Mouse (Mus musculus): ENCODE data around the gene Dlx2. TPM values are rescaled to one million over a fixed set of nuclear protein-coding genes. Genes with fewer than 3 reads are reported as not detected.

Dlx2 gene
- polyA plus RNA-seq, 1 experiment: 0.11 TPM

DNA sequence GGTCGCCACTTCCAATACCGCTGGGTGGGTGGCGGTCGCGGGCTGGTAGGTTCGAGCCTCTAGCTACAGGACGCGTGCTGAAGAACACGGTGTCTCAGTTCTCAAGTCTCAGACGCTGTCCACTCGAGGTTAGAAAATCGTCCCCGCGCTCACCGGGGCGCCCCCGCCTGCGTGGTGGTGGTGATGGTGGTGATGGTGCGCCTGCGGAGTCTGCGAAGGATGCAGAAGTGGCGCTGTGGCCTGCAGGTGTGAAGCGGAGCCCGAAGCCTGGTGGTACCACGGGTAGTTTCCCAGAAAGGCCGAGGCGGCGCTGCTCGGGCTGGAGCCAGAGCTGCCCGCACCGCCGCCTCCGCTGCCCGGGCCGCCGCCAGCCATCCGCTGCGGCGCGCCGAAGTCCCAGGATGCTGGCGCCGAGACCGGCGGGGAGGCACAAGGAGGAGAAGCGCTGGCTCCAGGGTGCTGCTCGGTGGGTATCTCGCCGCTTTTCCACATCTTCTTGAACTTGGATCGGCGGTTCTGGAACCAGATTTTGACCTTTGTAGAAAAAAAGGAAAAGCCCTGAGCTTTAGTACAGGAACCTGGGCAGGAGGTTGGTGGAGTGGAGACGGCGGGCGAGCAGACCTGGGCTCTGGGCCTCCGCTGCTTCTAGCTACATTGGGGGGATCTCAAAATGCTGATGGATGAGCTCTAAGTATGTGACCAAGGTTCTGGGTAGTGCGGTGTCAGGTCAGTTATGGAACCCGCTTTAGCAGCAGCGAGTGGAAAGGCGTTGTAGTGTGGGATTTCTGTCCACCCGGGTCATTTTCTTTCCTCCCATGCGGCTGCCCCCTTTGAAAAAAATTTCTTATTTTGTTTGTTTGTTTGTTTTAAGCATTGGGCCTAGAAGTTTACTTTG is 1.9 kb downstream of the Dlx2 start:
- no peak for TF ChIP-seq CTCF (IDR thresholded peaks at IDR 0.05; ENCODE audit: control insufficient read depth, insufficient read depth, insufficient replicate concordance, low read depth, low read length)
- no peak for TF ChIP-seq POLR2A (IDR thresholded peaks at IDR 0.05; ENCODE audit: control insufficient read depth, low read depth, low read length)

DNA sequence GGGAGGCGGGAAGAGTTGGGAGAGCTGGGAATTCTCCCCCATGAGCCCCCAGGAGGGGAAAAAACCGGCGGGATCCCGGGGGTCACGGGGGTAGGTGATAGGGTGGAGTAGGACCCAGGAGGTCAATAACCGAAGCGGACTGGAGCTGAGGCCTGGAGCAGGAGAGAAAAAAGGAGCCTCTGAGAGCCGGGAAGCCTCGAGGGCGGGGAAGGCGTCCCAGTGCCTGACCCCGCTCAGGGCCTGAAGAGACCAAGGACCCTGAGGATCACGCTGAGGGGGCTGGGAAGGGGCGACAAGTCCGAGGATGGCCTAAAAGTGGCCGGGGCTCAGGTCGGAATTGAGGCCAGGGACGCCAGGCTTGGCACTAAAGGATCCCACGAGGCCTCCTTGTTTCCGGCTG is 2.6 kb downstream of the Dlx2 start:
- Histone ChIP-seq H3K27ac (ENCODE audit: control insufficient read depth, insufficient read depth, low read depth, low read length) (no peak overlapping the region), H3K27me3 (ENCODE audit: control insufficient read depth, insufficient read depth, low read length) (peaks cover 31% of the 10 kb centered on the region), H3K4me3 (ENCODE audit: control insufficient read depth, low read depth, low read length) (no peak overlapping the region), H3K36me3 (ENCODE audit: control insufficient read depth, insufficient read depth, low read length) (no peaks in the 10 kb centered on the region), H3K4me1 (ENCODE audit: control insufficient read depth, insufficient read depth, low read length) (peaks cover 39% of the 10 kb centered on the region)
- no peak for TF ChIP-seq CTCF (IDR thresholded peaks at IDR 0.05; ENCODE audit: control insufficient read depth, insufficient read depth, insufficient replicate concordance, low read depth, low read length)
- TF ChIP-seq POLR2A (IDR thresholded peaks at IDR 0.05; ENCODE audit: control insufficient read depth, low read depth, low read length): no peak

More for the DNA sequence above, 1.9 kb downstream of the Dlx2 start:
- H3K4me1 ChIP-seq (ENCODE audit: control insufficient read depth, insufficient read depth, low read length): peaks cover 34% of the 10 kb centered on the region
- H3K27ac ChIP-seq (ENCODE audit: control insufficient read depth, insufficient read depth, low read depth, low read length): no peak overlapping the region
- H3K27me3 ChIP-seq (ENCODE audit: control insufficient read depth, insufficient read depth, low read length): peaks cover 28% of the 10 kb centered on the region
- no peak overlapping the region for H3K4me3 ChIP-seq (ENCODE audit: control insufficient read depth, low read depth, low read length)
- H3K36me3 ChIP-seq (ENCODE audit: control insufficient read depth, insufficient read depth, low read length): no peaks in the 10 kb centered on the region

DNA sequence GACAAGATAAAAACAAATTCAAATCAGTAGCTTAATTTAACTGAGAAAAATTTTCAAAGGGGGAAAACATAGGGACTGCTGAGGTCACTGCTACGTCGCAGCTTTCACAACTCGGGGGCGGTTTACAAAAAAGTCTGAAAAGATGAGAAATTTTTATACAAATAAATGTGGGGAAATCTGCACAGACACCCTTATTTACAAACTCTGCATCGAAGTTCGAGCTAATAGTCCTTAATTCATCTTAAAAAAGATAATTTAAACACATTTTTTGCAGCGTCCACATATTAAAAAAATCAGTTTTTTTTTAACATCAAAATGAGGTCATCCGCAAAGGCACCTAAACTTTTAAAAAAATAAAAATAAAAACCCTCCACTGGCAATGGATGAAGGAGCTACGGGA is 3.0 kb downstream of the Dlx2 start:
- peaks cover 31% of the 10 kb centered on the region for H3K27me3 ChIP-seq (ENCODE audit: control insufficient read depth, insufficient read depth, low read length)
- H3K27ac ChIP-seq (ENCODE audit: control insufficient read depth, insufficient read depth, low read depth, low read length): no peak overlapping the region
- peaks cover 41% of the 10 kb centered on the region for H3K4me1 ChIP-seq (ENCODE audit: control insufficient read depth, insufficient read depth, low read length)
- no peaks in the 10 kb centered on the region for H3K36me3 ChIP-seq (ENCODE audit: control insufficient read depth, insufficient read depth, low read length)
- TF ChIP-seq POLR2A (IDR thresholded peaks at IDR 0.05; ENCODE audit: control insufficient read depth, low read depth, low read length): no peak
- no peak for TF ChIP-seq CTCF (IDR thresholded peaks at IDR 0.05; ENCODE audit: control insufficient read depth, insufficient read depth, insufficient replicate concordance, low read depth, low read length)
- H3K4me3 ChIP-seq (ENCODE audit: control insufficient read depth, low read depth, low read length): no peak overlapping the region

DNA sequence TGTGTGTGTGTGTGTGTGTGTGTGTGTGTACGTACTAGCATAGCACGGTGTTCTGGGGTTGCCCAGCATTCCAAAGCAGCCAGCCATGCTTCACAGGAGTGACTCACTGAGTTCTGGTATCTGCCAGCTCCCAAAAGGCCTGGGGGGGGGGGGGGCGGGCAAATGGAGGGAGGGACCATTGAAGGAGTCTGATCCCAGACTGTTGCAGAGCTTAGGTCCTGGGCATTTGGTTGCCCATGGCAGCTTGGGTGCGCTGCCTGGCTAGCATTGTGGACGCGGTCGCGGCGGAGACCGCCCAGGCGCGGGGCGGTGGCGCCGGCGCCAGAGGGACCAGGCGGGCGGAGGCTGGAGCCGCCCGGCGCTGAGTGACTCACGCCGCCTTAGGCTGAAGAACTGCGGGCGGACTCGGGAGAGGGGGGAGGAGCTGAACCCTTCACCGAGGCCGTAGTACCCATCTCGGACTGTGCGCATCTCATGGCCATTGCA is 3.7 kb downstream of the Dlx2 start:
- no peaks in the 10 kb centered on the region for H3K36me3 ChIP-seq (ENCODE audit: control insufficient read depth, insufficient read depth, low read length)

DNA sequence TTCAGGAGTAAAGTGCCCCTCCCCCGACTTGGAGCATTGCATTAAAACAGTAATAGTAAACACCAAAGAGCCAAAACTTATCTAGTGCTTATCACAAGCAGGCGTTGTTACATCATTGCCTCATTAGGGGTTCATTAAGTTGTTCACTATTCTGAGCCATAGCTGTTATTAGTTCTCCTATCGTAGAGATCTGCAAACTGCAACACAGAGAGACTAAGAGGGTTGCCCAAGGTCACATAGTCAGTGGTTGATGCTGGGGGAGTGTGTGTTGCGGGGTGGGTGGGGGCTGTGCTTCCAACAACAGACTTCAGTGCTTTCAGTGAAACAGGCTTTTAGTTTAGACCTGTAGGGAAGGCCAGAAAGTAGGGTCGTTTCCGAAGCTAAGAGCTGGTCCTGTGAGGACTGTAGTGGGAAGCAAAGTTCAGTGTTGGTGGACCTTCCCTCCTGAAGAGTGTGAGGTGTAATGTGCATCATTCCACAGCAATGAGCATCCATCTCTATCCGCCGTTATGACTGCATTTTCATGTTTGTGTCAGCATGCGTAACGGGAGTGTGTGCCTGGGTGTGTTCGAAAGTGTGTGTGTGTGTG is 4.2 kb downstream of the Dlx2 start:
- Histone ChIP-seq H3K4me3 (ENCODE audit: control insufficient read depth, low read depth, low read length) (no peak overlapping the region), H3K27ac (ENCODE audit: control insufficient read depth, insufficient read depth, low read depth, low read length) (no peak overlapping the region), H3K36me3 (ENCODE audit: control insufficient read depth, insufficient read depth, low read length) (no peaks in the 10 kb centered on the region), H3K4me1 (ENCODE audit: control insufficient read depth, insufficient read depth, low read length) (peaks cover 41% of the 10 kb centered on the region), H3K27me3 (ENCODE audit: control insufficient read depth, insufficient read depth, low read length) (peaks cover 31% of the 10 kb centered on the region)
- TF ChIP-seq CTCF (IDR thresholded peaks at IDR 0.05; ENCODE audit: control insufficient read depth, insufficient read depth, insufficient replicate concordance, low read depth, low read length) (no peak), POLR2A (IDR thresholded peaks at IDR 0.05; ENCODE audit: control insufficient read depth, low read depth, low read length) (no peak)

More for the DNA sequence above, 3.7 kb downstream of the Dlx2 start:
- Histone ChIP-seq H3K4me3 (ENCODE audit: control insufficient read depth, low read depth, low read length) (no peak overlapping the region), H3K4me1 (ENCODE audit: control insufficient read depth, insufficient read depth, low read length) (peaks cover 41% of the 10 kb centered on the region), H3K27ac (ENCODE audit: control insufficient read depth, insufficient read depth, low read depth, low read length) (no peak overlapping the region), H3K27me3 (ENCODE audit: control insufficient read depth, insufficient read depth, low read length) (peaks cover 31% of the 10 kb centered on the region)
- TF ChIP-seq POLR2A (IDR thresholded peaks at IDR 0.05; ENCODE audit: control insufficient read depth, low read depth, low read length): no peak
- TF ChIP-seq CTCF (IDR thresholded peaks at IDR 0.05; ENCODE audit: control insufficient read depth, insufficient read depth, insufficient replicate concordance, low read depth, low read length): no peak

DNA sequence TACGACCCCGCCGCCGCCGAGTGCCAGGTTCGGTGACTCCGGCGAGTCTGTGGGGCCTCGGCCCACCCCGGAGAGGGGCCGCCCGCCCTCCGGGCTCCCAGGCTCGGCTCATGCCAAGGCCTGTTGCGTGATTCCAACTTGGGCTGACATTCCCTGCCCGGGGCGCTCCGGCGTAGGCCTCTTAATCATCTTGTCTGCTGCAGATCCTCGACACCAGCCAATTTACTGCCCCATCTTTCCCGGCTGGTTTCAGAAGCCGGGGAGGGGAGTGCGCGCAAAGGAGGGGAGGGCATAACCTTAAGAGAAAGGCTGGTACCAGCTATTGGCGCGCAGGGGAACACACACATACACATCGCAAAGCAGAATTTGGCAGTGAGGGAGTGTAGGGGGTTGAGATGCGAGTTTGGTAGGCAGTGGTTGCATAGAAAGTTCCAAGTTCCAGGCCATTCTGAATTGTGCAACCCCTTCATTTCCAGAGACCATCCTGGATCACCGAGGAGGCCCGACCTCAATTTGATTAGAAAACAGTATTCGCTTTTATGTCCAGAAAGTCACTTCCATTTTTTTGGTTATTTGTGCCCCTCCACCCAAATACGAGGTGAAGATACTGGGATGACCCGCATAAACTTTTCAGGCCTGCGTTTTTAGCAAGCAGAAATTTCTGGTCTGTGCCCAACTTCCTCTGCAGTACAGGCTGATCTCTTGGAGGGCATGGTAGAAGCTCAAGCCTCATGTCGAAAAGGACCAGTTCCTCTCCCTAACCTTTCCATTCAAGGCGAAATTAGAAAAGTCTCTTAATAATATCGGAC is 4.9 kb downstream of the Dlx2 start:
- no peak for TF ChIP-seq POLR2A (IDR thresholded peaks at IDR 0.05; ENCODE audit: control insufficient read depth, low read depth, low read length)
- Histone ChIP-seq H3K4me3 (ENCODE audit: control insufficient read depth, low read depth, low read length) (no peak overlapping the region; the same call in 1 of the 2 replicates), H3K36me3 (ENCODE audit: control insufficient read depth, insufficient read depth, low read length) (no peaks in the 10 kb centered on the region), H3K4me1 (ENCODE audit: control insufficient read depth, insufficient read depth, low read length) (peaks cover 39% of the 10 kb centered on the region), H3K27ac (ENCODE audit: control insufficient read depth, insufficient read depth, low read depth, low read length) (no peak overlapping the region), H3K27me3 (ENCODE audit: control insufficient read depth, insufficient read depth, low read length) (peaks cover 33% of the 10 kb centered on the region)

Data from testis, adult 2 months (tissue).